Mouse (Mus musculus) c-Kit-positive CD71-positive TER-119-positive erythroid progenitor cells, embryonic 14.5 days (primary cell): ENCODE measurements around the gene Gm14418.

ENCODE experiments used
- DNase-seq: peaks from one replicate; pipeline ENCODE4 v3.0.0-alpha.2; 2013; ENCODE audit warnings: low spot score

The Gm14418 gene

GRCm38 (mm10) chr2:177398096-177398495 is at the start of gene Gm14418:
Gene Gm14418 (minus strand): TSS chr2:177398320.
- DNase-seq, result peak; percentile 1
